Mouse (Mus musculus) heart, postnatal 0 days (tissue): ENCODE data around the gene 4833420G17Rik. TPM values are rescaled to one million over a fixed set of nuclear protein-coding genes. Genes with fewer than 3 reads are reported as not detected.
"Not testable (repeated sequence)": the region's sequence is repeated elsewhere in the genome, so short reads cannot be mapped to it uniquely, and the experiment has no call there.

ENCODE experiments used
- ATAC-seq: fragments of 200-750 bp; cut with Nextera tagmentation; 2 replicates; pipeline ENCODE4 v1.8.0; 2017; ENCODE audit warnings: low read depth, moderate number of reproducible peaks, moderate library complexity; ENCODE audit not compliant: insufficient read depth
- DNase-seq: peaks from one replicate; pipeline ENCODE4 v3.0.0-alpha.2; 2016; ENCODE audit warnings: low spot score
- H3K27ac ChIP-seq: fragments of 300-500 bp; sonication (generic); 2 replicates; pipeline ENCODE4 v1.5.1; 2014; ENCODE audit warnings: low read depth, mild to moderate bottlenecking
- H3K27me3 ChIP-seq: fragments of 300-500 bp; sonication (generic); 2 replicates; pipeline ENCODE4 v1.6.1; 2014; ENCODE audit warnings: low read length, mixed read lengths; ENCODE audit not compliant: control insufficient read depth, insufficient read depth
- H3K36me3 ChIP-seq: fragments of 300-500 bp; sonication (generic); replicated peaks from 2 replicates; pipeline ENCODE4 v1.6.1; 2014; ENCODE audit warnings: low read length, mixed read lengths; ENCODE audit not compliant: control insufficient read depth, insufficient read depth
- H3K4me1 ChIP-seq: fragments of 300-500 bp; sonication (generic); 2 replicates; pipeline ENCODE4 v1.6.1; 2014; ENCODE audit warnings: antibody characterized with exemption; ENCODE audit not compliant: control insufficient read depth, insufficient read depth
- H3K4me2 ChIP-seq: fragments of 300-500 bp; sonication (generic); 2 replicates; pipeline ENCODE4 v1.6.1; 2014; ENCODE audit warnings: low read depth, mild to moderate bottlenecking, low read length, moderate library complexity
- H3K4me3 ChIP-seq: fragments of 300-500 bp; sonication (generic); 2 replicates; pipeline ENCODE4 v1.5.1; 2014; ENCODE audit warnings: low read depth, low read length
- H3K9ac ChIP-seq: fragments of 300-500 bp; sonication (generic); replicated peaks from 2 replicates; pipeline ENCODE4 v1.6.1; 2014; ENCODE audit warnings: low read depth, low read length, mixed read lengths
- H3K9me3 ChIP-seq: fragments of 300-500 bp; sonication (generic); replicated peaks from 2 replicates; pipeline ENCODE4 v1.6.1; 2016; ENCODE audit warnings: low read length; ENCODE audit not compliant: control insufficient read depth
- CTCF ChIP-seq: IDR thresholded peaks from 2 replicates; pipeline ENCODE4 v1.5.1; 2016; ENCODE audit warnings: antibody characterized with exemption, control low read depth, low read depth
- EP300 ChIP-seq: IDR thresholded peaks from 2 replicates; pipeline ENCODE4 v1.6.1; 2016; ENCODE audit warnings: antibody characterized with exemption, low read depth
- WGBS: fragments of 180-500 bp; shearing (Covaris S2); extraction: QIAGEN DNeasy Blood & Tissue Kit; methylation state at CpG from one replicate; pipeline ENCODE4 v1.1.7; 2014; 5-methylcytosine and 5-hydroxymethylcytosine counted together
- polyA plus RNA-seq: library from polyadenylated mRNA; unstranded; fragments of >200 nt; fragmentation: Nextera tagmentation; extraction: Ambion mirVana; gene quantifications from 2 replicates; pipeline ENCODE4 v1.2.1, GENCODE M21; 2015
- total RNA-seq: library from RNA; depleted of rRNA; stranded (reverse); fragments of >200 nt; gene quantifications from 2 replicates; pipeline ENCODE4 v1.2.3, GENCODE M21; 2014; ENCODE audit warnings: low replicate concordance; rRNA removed

Gene 4833420G17Rik
- total and polyA plus RNA-seq, 2 experiments from 2014 or later: 26.6 to 40.8 TPM

GRCm38 (mm10) chr13:119476631-119477030, 14.1 kb downstream of the 4833420G17Rik start:
- ATAC-seq (no peak), DNase-seq (no peak)
- H3K9ac ChIP-seq: no peak overlapping the region
- no peak overlapping the region for H3K4me3 ChIP-seq
- H3K36me3 ChIP-seq: peaks cover 77% of the 10 kb centered on the region
- H3K27me3 ChIP-seq: no peaks in the 10 kb centered on the region
- no peak for TF ChIP-seq EP300
- no peak for TF ChIP-seq CTCF
- 30% methylated on average over 9 of the region's 9 CpGs for WGBS
- no peaks in the 10 kb centered on the region for H3K9me3 ChIP-seq
- no peak overlapping the region for H3K4me2 ChIP-seq
- H3K4me1 ChIP-seq: no peaks in the 10 kb centered on the region
- no peak overlapping the region for H3K27ac ChIP-seq

GRCm38 (mm10) chr13:119477789-119478188, 15.2 kb downstream of the 4833420G17Rik start:
- Histone ChIP-seq H3K4me3 (no peak overlapping the region), H3K4me1 (no peaks in the 10 kb centered on the region), H3K27me3 (no peaks in the 10 kb centered on the region), H3K9me3 (no peaks in the 10 kb centered on the region), H3K4me2 (no peak overlapping the region), H3K27ac (no peak overlapping the region), H3K36me3 (peaks cover 70% of the 10 kb centered on the region), H3K9ac (no peak overlapping the region)
- TF ChIP-seq CTCF: no peak
- no peak for TF ChIP-seq EP300
- DNase-seq: no peak
- ATAC-seq: no peak
- WGBS: 85% methylated on average over 2 of the region's 2 CpGs

GRCm38 (mm10) chr13:119487354-119487753, 24.8 kb downstream of the 4833420G17Rik start:
- Histone ChIP-seq H3K9me3 (no peaks in the 10 kb centered on the region; the same call in 1 of the 2 replicates), H3K36me3 (peaks cover 24% of the 10 kb centered on the region), H3K9ac (no peak overlapping the region), H3K27ac (no peak overlapping the region), H3K4me1 (no peaks in the 10 kb centered on the region), H3K27me3 (no peaks in the 10 kb centered on the region), H3K4me2 (no peak overlapping the region), H3K4me3 (no peak overlapping the region)
- WGBS: 47% methylated on average over 7 of the region's 7 CpGs
- DNase-seq (no peak), ATAC-seq (no peak)
- TF ChIP-seq EP300 (no peak), CTCF (no peak)

GRCm38 (mm10) chr13:119487880-119488580, 25.5 kb downstream of the 4833420G17Rik start, which contains the start of the genes Tmem267 and 3110070M22Rik:
Gene Tmem267, plus strand, starts transcription at chr13:119488039.
Gene 3110070M22Rik, minus strand, starts transcription at chr13:119488383.
- Histone ChIP-seq H3K4me2 (no peak within 1 kb of the TSS), H3K4me1 (no peaks in the 10 kb centered on the region), H3K9ac (peak within 1 kb of the TSS; percentile 34), H3K4me3 (no peak within 1 kb of the TSS), H3K27ac (peak within 1 kb of the TSS; percentile 57), H3K9me3 (no peaks in the 10 kb centered on the region; the same call in 1 of the 2 replicates), H3K36me3 (peaks cover 23% of the 10 kb centered on the region), H3K27me3 (no peaks in the 10 kb centered on the region)
- DNase-seq (peak; percentile 43), ATAC-seq (no peak)
- no peak for TF ChIP-seq EP300
- no peak for TF ChIP-seq CTCF
- 54% methylated on average over 87 of the region's 87 CpGs for WGBS

- not testable (repeated sequence) for H3K36me3 ChIP-seq, DNase-seq, H3K9ac ChIP-seq, H3K9me3 ChIP-seq, H3K4me1 ChIP-seq, ATAC-seq, H3K27ac ChIP-seq, H3K4me2 ChIP-seq, H3K4me3 ChIP-seq, H3K27me3 ChIP-seq
- 85% methylated on average over 10 of the region's 10 CpGs for WGBS
These were observed 29.5 kb downstream of the 4833420G17Rik start for GRCm38 (mm10) chr13:119492083-119492482.

GRCm38 (mm10) chr13:119494938-119495337, 32.4 kb downstream of the 4833420G17Rik start:
- H3K27me3 ChIP-seq, H3K9ac ChIP-seq, H3K27ac ChIP-seq, H3K9me3 ChIP-seq, H3K36me3 ChIP-seq, H3K4me2 ChIP-seq, H3K4me3 ChIP-seq, DNase-seq, H3K4me1 ChIP-seq: not testable (repeated sequence)
- 93% methylated on average over 9 of the region's 22 CpGs for WGBS
- 0 out of 2 replicates have a peak, but pooled peaks have one; percentile 13 for ATAC-seq

Other genes with a start within 250 kb of the 4833420G17Rik start
- 102 and 204 TPM in 2 replicates for gene Paip1, start 34.2 kb upstream of the 4833420G17Rik start, total RNA-seq
- gene Paip1, start 34.2 kb upstream of the 4833420G17Rik start, polyA plus RNA-seq: 31.2 and 32.4 TPM in 2 replicates
- gene Tmem267, start 25.3 kb downstream of the 4833420G17Rik start, total RNA-seq: 7.2 and 18.9 TPM in 2 replicates
- 1.4 and 1.5 TPM in 2 replicates for gene Tmem267, start 25.3 kb downstream of the 4833420G17Rik start, polyA plus RNA-seq
- 0.12 and 7.1 TPM in 2 replicates for gene 3110070M22Rik, start 25.6 kb downstream of the 4833420G17Rik start, total RNA-seq
- 1.4 and 1.7 TPM in 2 replicates for gene 3110070M22Rik, start 25.6 kb downstream of the 4833420G17Rik start, polyA plus RNA-seq
- gene Ccl28, start 161.1 kb downstream of the 4833420G17Rik start, total RNA-seq: not detected in 2 replicates
- gene Ccl28, start 161.1 kb downstream of the 4833420G17Rik start, polyA plus RNA-seq: 0.05 TPM in 1 of 2 replicates, not detected in the other
- 39.0 and 42.6 TPM in 2 replicates for gene Hmgcs1, start 227.6 kb downstream of the 4833420G17Rik start, total RNA-seq
- 61.1 and 66.2 TPM in 2 replicates for gene Hmgcs1, start 227.6 kb downstream of the 4833420G17Rik start, polyA plus RNA-seq